Mouse (Mus musculus) bone marrow macrophage, adult 2 months (primary cell): Measurements from ENCODE around the gene Mnt.

Source experiments
- CTCF ChIP-seq: IDR thresholded peaks from 2 replicates; pipeline ENCODE4 v1.5.1; 2012; ENCODE audit warnings: low read depth, mild to moderate bottlenecking, low read length, moderate library complexity
- POLR2A ChIP-seq: IDR thresholded peaks from 2 replicates; pipeline ENCODE4 v1.6.1; 2012; ENCODE audit warnings: mild to moderate bottlenecking, low read depth, low read length, borderline replicate concordance

DNA sequence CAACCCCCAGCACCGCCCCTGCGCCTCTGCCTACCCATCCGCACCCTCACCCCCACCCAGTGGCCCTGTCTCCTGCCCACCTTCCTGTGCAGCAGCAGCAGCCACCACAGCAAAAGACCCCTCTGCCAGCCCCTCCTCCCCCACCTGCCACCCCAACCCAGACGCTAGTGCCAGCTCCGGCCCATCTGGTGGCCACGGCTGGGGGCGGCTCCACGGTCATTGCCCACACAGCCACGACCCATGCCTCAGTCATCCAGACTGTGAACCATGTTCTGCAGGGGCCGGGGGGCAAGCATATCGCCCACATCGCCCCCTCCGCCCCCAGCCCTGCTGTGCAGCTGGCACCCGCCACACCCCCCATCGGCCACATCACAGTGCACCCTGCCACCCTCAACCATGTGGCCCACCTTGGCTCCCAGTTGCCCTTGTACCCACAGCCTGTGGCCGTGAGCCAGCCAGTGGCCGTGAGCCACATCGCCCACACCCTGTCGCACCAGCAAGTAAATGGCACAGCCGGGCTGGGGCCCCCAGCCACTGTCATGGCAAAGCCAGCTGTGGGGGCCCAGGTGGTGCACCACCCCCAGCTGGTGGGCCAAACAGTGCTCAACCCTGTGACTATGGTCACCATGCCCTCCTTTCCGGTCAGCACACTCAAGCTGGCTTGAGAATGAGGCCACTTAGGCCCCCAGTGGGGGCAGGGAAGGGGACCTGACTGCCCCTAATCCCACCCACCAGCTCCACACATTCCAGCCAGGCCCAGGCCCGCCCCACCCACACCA lies 12.1 kb downstream of the Mnt start:
- TF ChIP-seq CTCF (no peak), POLR2A (no peak)
